Mouse (Mus musculus) embryonic facial prominence, embryonic 12.5 days (tissue): ENCODE results near the gene Smarcb1. TPM values are rescaled to one million over a fixed set of nuclear protein-coding genes. Genes with fewer than 3 reads are reported as not detected.

ENCODE experiments used
- ATAC-seq: fragments of 200-750 bp; cut with Nextera tagmentation; 2 replicates; pipeline ENCODE4 v1.8.0; 2017; ENCODE audit not compliant: insufficient number of reproducible peaks, insufficient read depth, low FRiP score, low TSS enrichment
- H3K27ac ChIP-seq: fragments of 300-500 bp; sonication (generic); 2 replicates; pipeline ENCODE4 v1.5.1; 2016; ENCODE audit warnings: mild to moderate bottlenecking
- H3K27me3 ChIP-seq: fragments of 300-500 bp; sonication (generic); 2 replicates; pipeline ENCODE4 v1.6.1; 2016; ENCODE audit warnings: mild to moderate bottlenecking, moderate library complexity
- H3K36me3 ChIP-seq: fragments of 300-500 bp; sonication (generic); 2 replicates; pipeline ENCODE4 v1.6.1; 2016; ENCODE audit warnings: mild to moderate bottlenecking
- H3K4me1 ChIP-seq: fragments of 300-500 bp; sonication (generic); 2 replicates; pipeline ENCODE4 v1.6.1; 2016
- H3K4me2 ChIP-seq: fragments of 300-500 bp; sonication (generic); replicated peaks from 2 replicates; pipeline ENCODE4 v1.6.1; 2016; ENCODE audit warnings: mild to moderate bottlenecking, moderate library complexity
- H3K4me3 ChIP-seq: fragments of 300-500 bp; sonication (generic); 2 replicates; pipeline ENCODE4 v1.5.1; 2016; ENCODE audit warnings: mild to moderate bottlenecking
- H3K9ac ChIP-seq: fragments of 300-500 bp; sonication (generic); 2 replicates; pipeline ENCODE4 v1.6.1; 2016; ENCODE audit warnings: mild to moderate bottlenecking, moderate library complexity
- H3K9me3 ChIP-seq: fragments of 300-500 bp; sonication (generic); 2 replicates; pipeline ENCODE4 v1.6.1; 2016; ENCODE audit warnings: mild to moderate bottlenecking, moderate library complexity
- WGBS: fragments of 180-500 bp; shearing (Covaris S2); methylation state at CpG from one replicate; pipeline ENCODE4 v1.1.7; 2016; 5-methylcytosine and 5-hydroxymethylcytosine counted together
- polyA plus RNA-seq: library from polyadenylated mRNA; unstranded; fragments of >200 nt; fragmentation: Nextera tagmentation; extraction: Ambion mirVana; gene quantifications from 2 replicates; pipeline ENCODE4 v1.2.1, GENCODE M21; 2016

The Smarcb1 gene
- polyA plus RNA-seq, 1 experiment from 2014 or later = 269 TPM

GRCm38 (mm10) chr10:75851076-75851475, 70.3 kb downstream of the Smarcb1 start:
- no peak overlapping the region for H3K4me3 ChIP-seq
- peaks cover 10% of the 10 kb centered on the region; the same call in 1 of the 2 replicates for H3K4me1 ChIP-seq
- WGBS = 5% methylated on average over 6 of the region's 6 CpGs
- H3K9me3 ChIP-seq = no peaks in the 10 kb centered on the region
- 0 out of 2 replicates have a peak overlapping the region, but pooled peaks have one; percentile 36 for H3K9ac ChIP-seq
- no peaks in the 10 kb centered on the region for H3K36me3 ChIP-seq
- ATAC-seq = no peak
- H3K27ac ChIP-seq = no peak overlapping the region
- no peaks in the 10 kb centered on the region for H3K27me3 ChIP-seq
- H3K4me2 ChIP-seq = no peak overlapping the region

DNA sequence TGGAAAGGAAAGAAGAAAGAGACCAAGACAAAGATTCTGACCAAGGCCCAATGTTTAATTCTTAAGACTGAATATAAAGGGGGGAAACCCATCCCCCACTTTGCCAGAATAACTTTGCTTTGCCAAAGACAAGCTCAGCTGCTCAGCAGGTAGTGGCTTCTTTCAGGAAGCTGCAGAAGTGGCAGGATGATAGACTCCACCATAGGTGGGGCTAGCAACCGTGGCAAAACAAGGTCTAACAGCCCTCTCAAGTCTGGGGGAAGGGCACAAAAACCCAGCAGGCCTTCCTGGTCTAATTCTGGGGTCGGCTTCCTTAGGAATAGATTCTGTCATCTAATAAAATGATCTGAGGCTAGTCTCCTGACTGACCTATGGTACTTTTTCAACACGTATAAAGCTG, 73.0 kb downstream of the Smarcb1 start:
- Histone ChIP-seq H3K4me2 (no peak overlapping the region), H3K4me1 (peaks cover 10% of the 10 kb centered on the region; the same call in 1 of the 2 replicates), H3K4me3 (no peak overlapping the region), H3K9me3 (no peaks in the 10 kb centered on the region), H3K27ac (no peak overlapping the region), H3K9ac (no peak overlapping the region), H3K36me3 (no peaks in the 10 kb centered on the region), H3K27me3 (no peaks in the 10 kb centered on the region)
- no peak for ATAC-seq
- WGBS = 34% methylated on average over 3 of the region's 3 CpGs

Other genes starting within 250 kb of the Smarcb1 start
- 34.7 and 36.0 TPM in 2 replicates for gene Cabin1, start 157.3 kb downstream of the Smarcb1 start, polyA plus RNA-seq
- gene Ddt, start 148.2 kb downstream of the Smarcb1 start, polyA plus RNA-seq = 92.2 and 95.4 TPM in 2 replicates
- not detected in 2 replicates for gene Gm20441, start 140.7 kb downstream of the Smarcb1 start, polyA plus RNA-seq
- 9.7 and 10.4 TPM in 2 replicates for gene Gstt3, start 140.2 kb downstream of the Smarcb1 start, polyA plus RNA-seq
- 11.0 TPM in 2 replicates for gene Gstt1, start 123.0 kb downstream of the Smarcb1 start, polyA plus RNA-seq
- not detected in 2 replicates for gene Gstt4, start 99.1 kb downstream of the Smarcb1 start, polyA plus RNA-seq
- gene Gstt2, start 84.2 kb downstream of the Smarcb1 start, polyA plus RNA-seq = 9.6 and 12.0 TPM in 2 replicates
- gene Mif, start 61.4 kb downstream of the Smarcb1 start, polyA plus RNA-seq = 1,615 and 1,742 TPM in 2 replicates
- 3.2 and 3.9 TPM in 2 replicates for gene Derl3, start 28.2 kb downstream of the Smarcb1 start, polyA plus RNA-seq
- 10.2 and 11.8 TPM in 2 replicates for gene Chchd10, start 11.5 kb upstream of the Smarcb1 start, polyA plus RNA-seq
- 110 and 112 TPM in 2 replicates for gene Mmp11, start 14.9 kb upstream of the Smarcb1 start, polyA plus RNA-seq
- 0.31 and 0.37 TPM in 2 replicates for gene Gm867, start 19.1 kb upstream of the Smarcb1 start, polyA plus RNA-seq
- 0.56 and 0.79 TPM in 2 replicates for gene Vpreb3, start 21.4 kb upstream of the Smarcb1 start, polyA plus RNA-seq
- gene Gm5134, start 32.9 kb upstream of the Smarcb1 start, polyA plus RNA-seq = not detected in 2 replicates
- gene Zfp280b, start 111.0 kb upstream of the Smarcb1 start, polyA plus RNA-seq = 26.4 and 28.7 TPM in 2 replicates
- 0.05 TPM in 1 of 2 replicates, not detected in the other for gene Slc5a4b, start 189.3 kb upstream of the Smarcb1 start, polyA plus RNA-seq
- gene Slc5a4a, start 225.8 kb upstream of the Smarcb1 start, polyA plus RNA-seq = not detected in 2 replicates